Mouse (Mus musculus) cerebellum, adult 2 months (tissue): ENCODE measurements around the gene Mlx.
"Not testable (repeated sequence)": the region's sequence is repeated elsewhere in the genome, so short reads cannot be mapped to it uniquely, and the experiment has no call there.

ENCODE experiments used
- CTCF ChIP-seq: fragments of 200-500 bp; IDR thresholded peaks from 2 replicates; pipeline ENCODE4 v1.5.1; 2011; ENCODE audit warnings: low read depth, mild to moderate bottlenecking, control low read depth, low read length, moderate library complexity, borderline replicate concordance; ENCODE audit not compliant: insufficient read depth
- POLR2A ChIP-seq: fragments of 200-500 bp; IDR thresholded peaks from 2 replicates; pipeline ENCODE4 v1.6.1; 2011; ENCODE audit warnings: low read length, control low read depth, borderline replicate concordance; ENCODE audit not compliant: insufficient read depth

DNA sequence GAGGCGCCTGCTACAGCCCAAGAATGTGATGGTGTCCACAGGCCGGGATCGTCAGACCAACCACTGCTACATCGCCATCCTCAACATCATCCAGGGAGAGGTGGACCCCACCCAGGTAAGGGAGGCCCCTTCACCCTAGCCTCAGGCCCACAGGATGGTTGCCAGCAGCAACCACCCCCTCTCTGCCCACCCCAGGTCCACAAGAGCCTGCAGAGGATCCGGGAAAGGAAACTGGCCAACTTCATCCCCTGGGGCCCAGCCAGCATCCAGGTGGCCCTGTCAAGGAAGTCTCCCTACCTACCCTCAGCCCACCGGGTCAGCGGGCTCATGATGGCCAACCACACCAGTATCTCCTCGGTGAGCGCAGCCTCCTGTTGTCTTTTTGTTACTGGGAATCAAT is 37.9 kb downstream of the Mlx start:
- not testable (repeated sequence) for TF ChIP-seq POLR2A, CTCF
